Mouse (Mus musculus): ENCODE data around the gene Cyp2d11.
A peak's percentile ranks its signal among the peaks of the same experiment; 100 is the strongest.

The Cyp2d11 gene

DNA sequence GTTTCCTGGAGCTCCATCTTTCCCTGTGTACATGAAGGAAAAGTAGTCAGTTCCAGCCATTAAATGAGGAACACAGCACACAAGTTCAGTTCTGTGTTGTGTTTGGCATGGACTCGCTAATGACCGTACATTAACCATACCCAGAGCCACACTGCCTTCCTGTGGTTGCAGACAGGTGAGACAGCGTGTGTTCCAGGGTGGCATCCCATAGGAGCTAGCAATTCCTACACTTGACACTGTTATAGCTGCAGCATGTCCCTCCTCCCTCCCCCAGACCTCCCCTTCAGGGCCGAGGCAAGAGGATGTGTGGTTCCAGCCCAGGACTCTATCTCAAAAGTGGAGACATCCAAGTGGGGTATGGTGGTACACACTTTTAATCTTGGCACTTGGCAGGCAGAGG, 43.5 kb downstream of the Cyp2d11 start:
- DNase-seq: no peak

DNA sequence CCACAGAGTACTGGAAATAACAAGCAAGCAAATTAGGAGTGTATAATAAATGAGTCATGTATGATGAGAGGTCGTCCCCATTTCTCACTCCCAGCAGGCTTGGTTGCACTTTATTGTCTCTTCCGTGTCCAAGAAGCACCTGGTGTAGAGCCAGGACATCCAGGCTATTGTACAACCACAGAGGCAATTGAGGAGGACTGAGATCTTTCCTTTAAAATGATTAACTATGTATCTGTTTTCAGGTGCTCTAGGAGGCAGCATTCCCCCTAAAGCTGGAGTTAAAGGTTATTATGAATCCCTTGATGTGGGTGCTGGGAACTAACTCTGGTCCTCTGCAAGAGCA, 44.9 kb downstream of the Cyp2d11 start:
- DNase-seq: no peak

DNA sequence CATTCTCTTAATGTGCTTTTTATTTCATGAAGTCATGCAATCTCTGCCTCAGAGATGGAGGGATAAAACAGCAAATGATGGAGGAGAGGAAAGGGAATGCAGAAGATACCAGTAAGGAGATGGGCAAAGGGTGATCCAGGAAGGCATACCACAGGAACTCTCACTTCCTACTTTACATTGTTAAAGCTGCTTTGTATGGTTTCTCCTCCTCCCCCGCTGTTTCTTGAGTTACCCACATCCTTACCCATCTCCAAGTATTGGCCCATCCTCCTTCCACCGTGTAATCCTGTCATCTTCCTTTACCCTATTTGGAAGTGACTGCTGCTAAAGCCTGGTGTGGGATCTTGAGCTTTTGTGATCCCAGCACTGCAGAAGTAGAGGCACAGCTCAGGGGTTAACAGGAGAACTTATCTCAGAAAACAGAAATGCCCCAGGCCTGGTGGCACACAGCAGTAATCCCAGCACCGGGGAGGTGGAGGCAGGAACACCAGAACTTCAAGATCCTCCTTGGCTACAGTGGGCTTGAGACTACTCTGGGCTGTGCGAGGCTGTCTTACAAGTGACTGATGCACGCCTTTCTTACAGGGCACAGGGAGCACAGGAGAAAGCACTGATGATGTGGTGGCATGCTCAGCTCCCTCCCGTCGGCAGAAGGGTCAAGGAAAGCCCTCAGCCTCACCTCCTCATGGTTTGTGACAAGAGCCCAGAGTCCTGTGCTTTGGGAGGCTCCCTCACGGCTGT, 45.4 kb downstream of the Cyp2d11 start:
- DNase-seq: no peak

DNA sequence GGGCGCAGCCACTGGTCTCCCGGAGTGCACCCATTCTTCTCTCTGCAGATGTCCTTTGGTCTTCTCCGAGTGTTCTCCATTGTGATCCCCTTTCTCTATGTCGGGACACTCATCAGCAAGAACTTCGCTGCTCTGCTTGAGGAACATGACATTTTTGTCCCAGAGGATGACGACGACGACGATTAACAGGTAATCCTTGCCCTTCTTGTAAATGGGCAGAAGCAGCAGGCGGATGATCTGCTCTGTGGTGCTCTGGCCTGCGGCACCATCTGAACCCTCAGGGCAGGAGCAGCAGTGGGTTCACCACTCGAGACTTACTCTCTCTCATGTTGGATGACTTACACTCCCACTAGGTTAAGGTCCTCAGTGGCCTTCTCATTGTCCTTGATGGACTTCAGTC, 46.0 kb downstream of the Cyp2d11 start:
- DNase-seq: no peak

DNA sequence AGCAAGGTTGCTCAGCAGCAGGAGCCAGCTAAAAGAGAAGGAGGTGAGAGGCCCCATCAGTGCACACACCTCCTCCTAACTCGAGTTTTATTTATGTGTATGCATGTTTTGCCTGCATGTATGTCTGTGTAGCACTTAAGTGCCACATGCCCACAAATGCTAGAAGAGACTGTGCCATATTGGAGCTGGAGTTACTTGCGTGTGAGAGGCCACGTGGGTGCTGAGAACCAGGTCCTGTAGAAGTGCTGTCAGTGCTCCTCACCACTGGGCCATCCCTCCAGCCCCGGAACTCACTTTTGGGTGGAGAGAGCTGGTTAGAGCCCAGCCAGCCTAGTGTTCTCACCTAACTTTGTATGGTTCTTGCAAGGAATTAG, 46.5 kb downstream of the Cyp2d11 start:
- DNase-seq: no peak

DNA sequence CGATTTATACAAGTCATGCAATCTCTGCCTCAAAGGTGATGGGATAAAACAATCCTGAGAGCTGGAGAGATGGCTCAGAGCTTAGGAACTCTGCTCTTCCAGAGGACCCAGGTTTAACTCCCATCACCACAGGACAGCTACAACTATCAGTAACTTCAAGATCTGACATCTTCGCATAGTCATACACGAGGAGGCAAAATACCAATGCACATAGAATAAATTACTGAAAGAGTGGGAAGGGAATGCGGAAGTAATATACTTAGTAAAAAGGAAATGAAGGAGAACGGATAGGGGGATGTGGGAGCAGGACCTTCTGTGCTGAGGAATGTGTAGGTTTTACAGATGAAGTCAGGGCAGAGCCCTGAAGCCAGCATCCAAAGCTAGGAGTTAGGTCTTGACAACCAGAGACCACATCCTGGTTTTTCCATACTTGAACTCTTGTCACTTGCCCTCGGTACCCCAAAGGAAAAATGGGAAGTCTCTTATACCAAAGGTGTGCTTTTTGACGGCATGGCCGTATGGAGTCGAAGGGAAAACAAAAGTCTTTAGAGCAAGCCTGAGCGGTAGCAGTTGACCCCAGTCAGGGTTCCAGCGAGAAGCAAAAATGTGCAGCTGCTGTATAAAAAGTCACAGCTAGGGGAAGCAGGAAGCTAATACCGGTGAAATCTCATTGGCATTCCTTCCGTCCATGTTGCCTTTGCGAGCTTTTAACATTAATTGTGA, 47.1 kb downstream of the Cyp2d11 start:
- DNase-seq: no peak

DNA sequence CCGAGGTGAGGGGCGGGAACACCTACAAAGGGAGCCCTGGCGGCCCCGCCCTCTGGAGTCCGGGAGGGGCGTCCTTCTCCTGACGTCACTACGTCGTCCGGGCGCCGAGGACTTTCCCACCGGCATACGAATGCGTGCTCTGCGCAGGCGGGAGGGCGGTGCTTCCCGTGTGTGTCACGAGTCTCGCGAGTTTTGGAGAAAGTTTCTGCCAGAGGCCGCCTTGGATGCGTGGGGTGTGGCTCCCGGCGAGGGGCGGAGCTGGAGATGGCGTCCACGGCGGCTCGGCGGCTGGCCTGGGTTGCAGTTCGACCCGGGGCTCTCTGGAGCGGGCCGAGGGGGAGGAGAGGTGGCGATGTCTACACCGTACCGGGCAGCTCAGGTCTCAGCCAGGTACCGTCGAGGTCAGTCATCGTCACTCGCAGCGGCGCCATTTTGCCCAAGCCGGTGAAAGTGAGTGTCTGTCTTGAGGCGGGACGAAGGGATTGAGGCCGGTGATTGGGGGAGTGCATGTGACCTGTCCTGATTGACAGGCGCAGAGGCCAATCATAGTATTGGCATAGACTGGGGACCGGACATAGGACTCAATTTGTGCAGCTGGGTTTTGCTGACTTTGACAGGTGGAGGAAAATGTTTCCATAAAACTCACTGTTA, 47.9 kb downstream of the Cyp2d11 start:
- peak; percentile 98 for DNase-seq

DNA sequence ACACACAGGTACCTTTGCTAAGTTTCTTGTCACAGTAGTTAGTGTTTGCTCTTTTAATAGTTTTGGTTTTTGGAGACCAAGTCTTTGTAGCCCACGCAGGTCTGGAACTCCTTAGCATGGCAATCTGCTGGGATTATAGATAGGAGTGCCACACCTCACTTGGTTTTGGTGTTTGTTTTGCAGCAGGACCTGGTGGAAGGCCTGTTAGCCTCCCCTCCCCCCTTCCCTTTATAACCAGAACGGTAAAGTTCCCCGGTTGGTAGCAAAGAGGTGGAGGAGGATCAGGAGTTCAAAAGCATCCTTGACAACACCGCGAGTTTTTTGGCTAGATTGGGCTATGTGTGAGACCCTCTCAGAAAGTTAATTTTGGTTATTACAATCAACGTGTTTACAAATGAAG, 48.9 kb downstream of the Cyp2d11 start:
- DNase-seq: no peak

DNA sequence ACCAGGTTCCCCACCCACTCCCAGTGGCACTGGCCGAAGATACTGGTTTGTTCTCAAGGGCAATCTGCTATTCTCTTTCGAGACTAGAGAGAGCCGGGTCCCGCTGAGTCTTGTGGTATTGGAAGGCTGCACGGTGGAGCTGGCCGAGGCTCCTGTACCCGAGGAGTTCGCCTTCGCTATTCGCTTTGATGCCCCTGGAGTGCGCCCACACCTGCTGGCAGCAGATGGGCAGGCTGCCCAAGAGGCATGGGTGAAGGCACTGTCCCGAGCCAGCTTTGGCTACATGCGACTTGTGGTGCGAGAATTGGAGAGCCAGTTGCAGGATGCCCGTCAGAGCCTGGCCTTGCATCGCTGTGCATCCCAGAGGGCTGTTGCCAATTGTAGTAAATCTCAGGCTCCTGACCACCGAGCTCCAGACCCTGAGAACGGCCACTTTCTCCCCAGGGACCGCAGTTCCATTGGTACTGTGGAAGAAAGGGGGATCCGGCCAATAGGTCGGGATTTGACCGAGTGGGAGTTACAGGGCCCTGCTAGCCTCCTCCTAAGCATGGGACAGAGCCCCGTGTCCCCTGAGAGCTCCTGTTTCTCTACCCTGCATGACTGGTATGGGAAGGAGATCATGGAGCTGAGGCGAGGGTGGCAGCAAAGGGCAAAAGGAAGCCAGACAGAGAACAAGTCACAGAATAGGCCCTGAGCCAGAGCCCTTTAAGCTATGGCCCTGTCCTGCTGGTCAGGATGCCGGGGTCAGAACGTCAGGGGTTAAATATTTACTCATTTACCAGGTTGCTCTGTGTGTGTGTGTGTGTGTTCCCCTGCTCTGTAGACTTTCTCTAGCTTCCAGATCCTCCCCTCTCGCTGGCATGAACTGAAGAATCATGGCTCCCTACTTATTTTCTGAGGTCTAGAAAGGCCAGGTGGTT, 50.2 kb downstream of the Cyp2d11 start:
- peak in 1 of 2 experiments; percentile 38 for DNase-seq

DNA sequence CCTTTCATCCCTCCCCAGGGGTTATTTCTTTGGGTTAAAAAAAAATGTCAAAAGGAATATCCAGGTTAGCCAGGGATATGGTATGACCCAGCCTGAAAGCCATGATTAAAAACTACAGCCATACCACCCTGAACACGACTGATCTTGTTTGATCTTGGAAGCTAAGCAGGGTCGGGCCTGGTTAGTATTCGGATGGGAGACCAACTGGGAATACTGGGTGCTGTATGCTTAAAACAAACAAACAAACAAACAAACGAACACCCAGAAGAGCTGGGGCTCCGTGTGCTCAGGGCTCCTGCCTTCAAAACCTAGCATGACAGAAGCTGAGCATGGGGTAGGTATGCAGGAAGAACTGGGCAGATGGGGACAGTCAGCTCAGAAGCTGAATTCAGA, 51.3 kb downstream of the Cyp2d11 start:
- no peak for DNase-seq

DNA sequence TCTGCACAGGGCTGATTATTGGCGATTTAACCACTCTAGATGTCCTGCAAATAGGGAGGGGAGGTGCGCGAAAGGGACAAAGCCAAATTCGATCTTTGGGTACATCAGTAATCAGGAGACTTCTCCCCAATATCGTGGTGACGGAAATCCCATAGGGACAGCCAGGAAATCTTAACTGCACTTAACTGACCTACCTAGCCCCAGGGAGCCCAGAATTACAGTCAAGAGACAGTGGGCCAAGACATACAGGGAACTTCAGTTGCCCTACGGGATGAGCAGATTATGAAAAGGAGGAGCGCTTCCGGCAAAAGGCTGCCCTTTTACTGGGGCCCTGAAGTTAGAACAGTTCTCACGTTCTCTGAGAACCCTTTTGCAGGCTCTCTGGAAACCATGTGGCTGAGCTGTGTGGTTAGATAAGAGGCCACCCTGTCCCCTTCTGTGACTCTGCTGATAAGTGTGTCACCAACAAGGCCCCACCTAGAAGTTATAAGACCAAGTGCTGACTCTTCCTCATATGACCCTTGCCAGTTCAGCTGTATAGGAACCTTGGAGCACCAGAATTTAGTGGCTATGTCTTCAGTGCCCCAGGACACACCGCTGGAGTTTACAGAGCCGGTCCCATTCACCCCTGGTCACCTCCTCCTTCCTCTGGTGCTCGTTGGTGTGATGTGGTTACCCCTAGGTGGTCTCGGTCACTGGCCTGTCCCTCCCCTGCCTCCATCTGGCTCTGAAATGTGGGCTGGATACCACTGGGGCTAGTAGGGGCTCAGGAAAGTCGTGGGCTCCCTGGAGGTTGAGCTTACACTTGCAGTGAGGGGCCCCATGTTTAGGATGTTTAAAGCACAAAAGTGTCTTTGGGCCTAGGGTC, 51.9 kb downstream of the Cyp2d11 start:
- no peak for DNase-seq

DNA sequence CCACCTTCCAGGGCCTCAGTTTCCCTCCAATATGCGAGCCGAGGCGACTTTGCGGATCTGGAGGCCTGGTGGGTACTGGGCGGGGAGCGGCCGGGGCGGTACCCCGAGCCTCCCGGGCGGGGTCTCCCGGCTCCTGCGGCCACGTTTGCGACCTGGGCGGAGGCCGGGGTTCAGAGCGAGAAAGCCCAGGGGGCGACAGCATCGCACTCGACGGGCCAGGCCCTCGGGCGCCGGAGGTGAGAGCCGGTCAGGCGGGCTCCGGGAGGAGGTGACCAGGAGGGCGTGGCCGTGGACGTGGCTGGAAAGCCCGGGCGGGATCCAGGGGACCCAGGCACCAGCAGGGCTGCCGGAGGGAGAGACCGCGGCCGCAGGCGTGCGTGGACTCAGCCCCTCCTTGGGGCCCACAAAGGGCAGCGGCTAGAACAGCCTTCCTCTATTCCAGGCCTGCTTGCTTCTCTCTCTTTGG, 52.8 kb downstream of the Cyp2d11 start:
- no peak for DNase-seq

DNA sequence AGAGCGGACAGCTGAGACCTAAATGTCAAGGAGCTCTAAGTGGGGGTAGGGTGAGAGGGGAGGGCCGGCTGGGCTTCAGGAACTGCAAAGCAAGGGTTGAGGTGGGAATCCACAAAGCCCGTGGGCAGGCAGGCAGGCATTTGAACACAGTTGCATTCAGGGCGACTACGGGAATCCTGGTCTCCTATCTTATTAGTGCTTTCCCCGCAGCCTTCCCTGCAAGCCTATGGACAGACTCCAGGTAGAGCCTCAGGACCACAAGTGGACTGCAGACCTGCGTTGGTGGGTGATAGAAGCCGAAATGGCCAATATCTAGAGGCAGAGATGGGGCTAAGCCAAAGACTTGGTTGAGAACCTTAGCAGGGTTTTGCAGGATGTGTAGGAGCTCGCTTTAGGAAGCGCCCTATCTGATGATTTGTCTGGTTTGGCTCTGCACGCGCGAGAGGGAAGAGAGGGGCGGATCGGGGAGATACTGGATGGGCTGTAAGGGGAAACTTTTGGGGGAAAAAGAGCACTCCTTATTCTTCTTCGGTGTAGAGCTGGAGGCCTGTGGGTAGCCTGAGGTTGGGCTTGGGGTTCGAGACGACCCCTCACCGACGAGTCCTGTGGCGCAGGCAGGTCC, 53.3 kb downstream of the Cyp2d11 start:
- DNase-seq: no peak

DNA sequence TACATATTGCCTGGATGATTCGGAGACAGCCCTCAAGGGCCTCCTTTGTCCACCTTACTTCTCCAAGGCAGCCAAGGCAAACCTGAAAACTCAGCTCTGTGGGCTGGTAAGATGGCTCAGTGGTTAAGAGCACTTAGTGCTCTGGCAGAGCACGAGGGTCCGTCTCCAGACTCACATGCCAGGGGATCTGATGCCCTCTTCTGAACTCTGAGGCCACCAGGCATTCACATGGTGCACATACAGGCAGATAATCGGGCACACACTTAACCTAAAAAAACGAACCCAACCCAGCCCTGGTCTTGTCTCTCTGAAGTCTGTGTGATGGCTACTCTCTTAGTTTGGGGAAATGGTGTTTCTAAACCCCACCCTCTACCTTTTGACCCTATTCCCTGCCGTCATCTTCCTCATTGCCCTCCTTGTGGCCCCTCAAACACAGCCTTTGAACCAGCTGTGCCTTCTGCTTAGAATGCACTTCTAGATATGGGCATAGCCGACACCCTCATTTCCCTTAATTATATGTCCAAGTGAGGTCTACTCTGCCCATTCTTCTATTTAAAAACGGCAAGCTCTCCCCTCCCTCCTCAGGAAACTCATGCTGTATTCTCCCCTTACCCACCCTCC, 54.1 kb downstream of the Cyp2d11 start:
- no peak for DNase-seq

Measured in cerebellum, postnatal 25 days (tissue).